Mouse (Mus musculus) megakaryocyte, adult 5-6 weeks (primary cell): ENCODE results near the gene Rapgefl1. TPM values are rescaled to one million over a fixed set of nuclear protein-coding genes. Genes with fewer than 3 reads are reported as not detected.
"Not testable (repeated sequence)": the region's sequence is repeated elsewhere in the genome, so short reads cannot be mapped to it uniquely, and the experiment has no call there.

Source experiments
- ATAC-seq: 2 replicates; pipeline ENCODE4 v1.8.0; 2016; ENCODE audit warnings: mild to moderate bottlenecking, inconsistent platforms; ENCODE audit not compliant: poor library complexity, severe bottlenecking
- total RNA-seq, 2 experiments: library from RNA; stranded (forward) in 1 of 2; stranded (reverse) in 1 of 2; fragments of 153-499, 151-499 nt in 1 of 2; fragments of 221-1000, 200-1000 nt in 1 of 2; gene quantifications; 2 replicates each; pipeline versions ENCODE4 v1.2.3 to v1.2.4; 2015 to 2017

The Rapgefl1 gene
- total RNA-seq, 2 experiments from 2014 or later, result 0.49 to 0.51 TPM

GRCm38 (mm10) chr11:98809457-98810290, 26.9 kb upstream of the Rapgefl1 start:
- peak; percentile 99 for ATAC-seq

GRCm38 (mm10) chr11:98810686-98811085, 25.9 kb upstream of the Rapgefl1 start:
- no peak for ATAC-seq

GRCm38 (mm10) chr11:98816706-98817239, 19.8 kb upstream of the Rapgefl1 start:
- peak; percentile 98 for ATAC-seq

- ATAC-seq, result no peak
These were observed 15.6 kb upstream of the Rapgefl1 start for GRCm38 (mm10) chr11:98820968-98821367.

GRCm38 (mm10) chr11:98826071-98826470, 10.5 kb upstream of the Rapgefl1 start:
- ATAC-seq, result not testable (repeated sequence)

GRCm38 (mm10) chr11:98827877-98828276, 8.7 kb upstream of the Rapgefl1 start:
- no peak for ATAC-seq

- ATAC-seq, result peak; percentile 78
These were observed 7.4 kb upstream of the Rapgefl1 start for GRCm38 (mm10) chr11:98829091-98829775.

GRCm38 (mm10) chr11:98829875-98830274, 6.7 kb upstream of the Rapgefl1 start:
- ATAC-seq, result no peak

- ATAC-seq, result no peak
These were observed 1.3 kb upstream of the Rapgefl1 start for GRCm38 (mm10) chr11:98835296-98835695.

- ATAC-seq, result no peak
These were observed 860 bp upstream of the Rapgefl1 start for GRCm38 (mm10) chr11:98835725-98836124.

- ATAC-seq, result no peak
These were observed 457 bp upstream of the Rapgefl1 start for GRCm38 (mm10) chr11:98836128-98836527.

- no peak for ATAC-seq
These were observed 683 bp downstream of the Rapgefl1 start for GRCm38 (mm10) chr11:98837231-98837704.

GRCm38 (mm10) chr11:98837917-98838316, 1.3 kb downstream of the Rapgefl1 start:
- no peak for ATAC-seq

GRCm38 (mm10) chr11:98838512-98838911, 1.9 kb downstream of the Rapgefl1 start:
- no peak for ATAC-seq

- ATAC-seq, result no peak
These were observed 2.8 kb downstream of the Rapgefl1 start for GRCm38 (mm10) chr11:98839402-98839801.

- no peak for ATAC-seq
These were observed 3.3 kb downstream of the Rapgefl1 start for GRCm38 (mm10) chr11:98839897-98840296.

GRCm38 (mm10) chr11:98846016-98846415, 9.4 kb downstream of the Rapgefl1 start:
- no peak for ATAC-seq

- no peak for ATAC-seq
These were observed 10.4 kb downstream of the Rapgefl1 start for GRCm38 (mm10) chr11:98846865-98847604.

- ATAC-seq, result no peak; the same call in 1 of the 2 replicates
These were observed 12.8 kb downstream of the Rapgefl1 start for GRCm38 (mm10) chr11:98849196-98849894.
